Mouse (Mus musculus) midbrain, embryonic 13.5 days (tissue): ENCODE measurements at regions not wholly inside any gene's neighbourhood (a gene's known extent, or its start where the extent isn't known, plus 50 kb on each side); places are given as distances from the start of the nearest gene placed in this dataset.

Experiments used
- ATAC-seq: fragments of 200-750 bp; cut with Nextera tagmentation; 2 replicates; pipeline ENCODE4 v1.8.0; 2017; ENCODE audit warnings: mild to moderate bottlenecking, moderate TSS enrichment, moderate library complexity
- H3K27ac ChIP-seq: fragments of 300-500 bp; sonication (generic); 2 replicates; pipeline ENCODE4 v1.5.1; 2015; ENCODE audit warnings: inconsistent platforms, mild to moderate bottlenecking, moderate library complexity
- H3K27me3 ChIP-seq: fragments of 300-500 bp; sonication (generic); 2 replicates; pipeline ENCODE4 v1.6.1; 2015; ENCODE audit warnings: mild to moderate bottlenecking, inconsistent platforms
- H3K36me3 ChIP-seq: fragments of 300-500 bp; sonication (generic); 2 replicates; pipeline ENCODE4 v1.6.1; 2015; ENCODE audit warnings: mild to moderate bottlenecking, inconsistent platforms
- H3K4me1 ChIP-seq: fragments of 300-500 bp; sonication (generic); replicated peaks from 2 replicates; pipeline ENCODE4 v1.6.1; 2015; ENCODE audit warnings: inconsistent platforms
- H3K4me2 ChIP-seq: fragments of 300-500 bp; sonication (generic); replicated peaks from 2 replicates; pipeline ENCODE4 v1.6.1; 2015; ENCODE audit warnings: moderate library complexity, mild to moderate bottlenecking, inconsistent platforms
- H3K4me3 ChIP-seq: fragments of 300-500 bp; sonication (generic); replicated peaks from 2 replicates; pipeline ENCODE4 v1.5.1; 2015; ENCODE audit warnings: mild to moderate bottlenecking, inconsistent platforms
- H3K9ac ChIP-seq: fragments of 300-500 bp; sonication (generic); replicated peaks from 2 replicates; pipeline ENCODE4 v1.6.1; 2015; ENCODE audit warnings: mild to moderate bottlenecking, inconsistent platforms
- H3K9me3 ChIP-seq: fragments of 300-500 bp; sonication (generic); 2 replicates; pipeline ENCODE4 v1.6.1; 2016; ENCODE audit warnings: mild to moderate bottlenecking, inconsistent platforms
- WGBS: fragments of 180-500 bp; shearing (Covaris S2); methylation state at CpG from one replicate; pipeline ENCODE4 v1.1.7; 2015; 5-methylcytosine and 5-hydroxymethylcytosine counted together

- 74% methylated on average over 6 of the region's 6 CpGs for WGBS
- no peak overlapping the region for H3K9ac ChIP-seq
These were observed 211.3 kb downstream of the Ccdc91 start for GRCm38 (mm10) chr6:147686927-147687326.

GRCm38 (mm10) chr6:147698255-147698654, 222.6 kb downstream of the Ccdc91 start:
- Histone ChIP-seq H3K4me3 (no peak overlapping the region), H3K4me2 (no peak overlapping the region), H3K36me3 (no peaks in the 10 kb centered on the region), H3K4me1 (no peaks in the 10 kb centered on the region), H3K9ac (no peak overlapping the region), H3K27ac (no peak overlapping the region), H3K27me3 (no peaks in the 10 kb centered on the region), H3K9me3 (no peaks in the 10 kb centered on the region)
- no peak for ATAC-seq
- 95% methylated on average over 1 of the region's 1 CpGs for WGBS

More at GRCm38 (mm10) chr6:147686927-147687326, 211.3 kb downstream of the Ccdc91 start:
- no peaks in the 10 kb centered on the region for H3K4me1 ChIP-seq
- no peaks in the 10 kb centered on the region for H3K27me3 ChIP-seq
- no peak overlapping the region for H3K27ac ChIP-seq
- ATAC-seq = no peak
- H3K36me3 ChIP-seq = no peaks in the 10 kb centered on the region
- H3K4me2 ChIP-seq = no peak overlapping the region
- H3K9me3 ChIP-seq = no peaks in the 10 kb centered on the region
- no peak overlapping the region for H3K4me3 ChIP-seq

- H3K27ac ChIP-seq = no peak overlapping the region
- no peaks in the 10 kb centered on the region for H3K9me3 ChIP-seq
- H3K9ac ChIP-seq = no peak overlapping the region
- ATAC-seq = no peak
- H3K36me3 ChIP-seq = no peaks in the 10 kb centered on the region
- WGBS = 86% methylated on average over 3 of the region's 3 CpGs
- no peaks in the 10 kb centered on the region for H3K4me1 ChIP-seq
- no peak overlapping the region for H3K4me3 ChIP-seq
- no peak overlapping the region for H3K4me2 ChIP-seq
- H3K27me3 ChIP-seq = no peaks in the 10 kb centered on the region
These were observed 223.8 kb downstream of the Ccdc91 start for GRCm38 (mm10) chr6:147699449-147699848.

- no peak overlapping the region for H3K4me3 ChIP-seq
- H3K27me3 ChIP-seq = no peaks in the 10 kb centered on the region
- 83% methylated on average over 2 of the region's 2 CpGs for WGBS
- no peak overlapping the region for H3K4me2 ChIP-seq
- ATAC-seq = no peak
- H3K9ac ChIP-seq = no peak overlapping the region
- H3K4me1 ChIP-seq = no peaks in the 10 kb centered on the region
- no peaks in the 10 kb centered on the region for H3K9me3 ChIP-seq
- H3K36me3 ChIP-seq = no peaks in the 10 kb centered on the region
- H3K27ac ChIP-seq = no peak overlapping the region
These were observed 225.0 kb downstream of the Ccdc91 start for GRCm38 (mm10) chr6:147700629-147701028.

- Histone ChIP-seq H3K4me2 (no peak overlapping the region), H3K27ac (no peak overlapping the region), H3K4me1 (no peaks in the 10 kb centered on the region), H3K27me3 (no peaks in the 10 kb centered on the region), H3K36me3 (no peaks in the 10 kb centered on the region), H3K9me3 (no peaks in the 10 kb centered on the region), H3K4me3 (no peak overlapping the region), H3K9ac (no peak overlapping the region)
- WGBS = 87% methylated on average over 5 of the region's 5 CpGs
- ATAC-seq = no peak
These were observed 226.3 kb downstream of the Ccdc91 start for GRCm38 (mm10) chr6:147701956-147702355.

GRCm38 (mm10) chr6:147704297-147704696, 228.7 kb downstream of the Ccdc91 start:
- H3K36me3 ChIP-seq = no peaks in the 10 kb centered on the region
- ATAC-seq = no peak
- no peaks in the 10 kb centered on the region for H3K4me1 ChIP-seq
- no peaks in the 10 kb centered on the region for H3K27me3 ChIP-seq
- no peak overlapping the region for H3K9ac ChIP-seq
- H3K4me2 ChIP-seq = no peak overlapping the region
- no peak overlapping the region for H3K4me3 ChIP-seq
- no peaks in the 10 kb centered on the region for H3K9me3 ChIP-seq
- no peak overlapping the region for H3K27ac ChIP-seq
- 92% methylated on average over 5 of the region's 5 CpGs for WGBS

- H3K4me1 ChIP-seq = no peaks in the 10 kb centered on the region
- H3K27ac ChIP-seq = no peak overlapping the region
- no peaks in the 10 kb centered on the region for H3K27me3 ChIP-seq
- no peaks in the 10 kb centered on the region for H3K9me3 ChIP-seq
- ATAC-seq = no peak
- 84% methylated on average over 3 of the region's 3 CpGs for WGBS
- no peak overlapping the region for H3K4me3 ChIP-seq
- H3K9ac ChIP-seq = no peak overlapping the region
- H3K36me3 ChIP-seq = no peaks in the 10 kb centered on the region
- H3K4me2 ChIP-seq = no peak overlapping the region
These were observed 230.3 kb downstream of the Ccdc91 start for GRCm38 (mm10) chr6:147705936-147706335.

GRCm38 (mm10) chr6:147706741-147707140, 231.1 kb downstream of the Ccdc91 start:
- Histone ChIP-seq H3K9ac (no peak overlapping the region), H3K36me3 (no peaks in the 10 kb centered on the region), H3K4me3 (no peak overlapping the region), H3K4me1 (no peaks in the 10 kb centered on the region), H3K27ac (no peak overlapping the region), H3K9me3 (no peaks in the 10 kb centered on the region), H3K4me2 (no peak overlapping the region), H3K27me3 (no peaks in the 10 kb centered on the region)
- WGBS = 86% methylated on average over 2 of the region's 2 CpGs
- ATAC-seq = no peak

- no peak overlapping the region for H3K9ac ChIP-seq
- no peaks in the 10 kb centered on the region for H3K27me3 ChIP-seq
- no peaks in the 10 kb centered on the region for H3K36me3 ChIP-seq
- peaks cover 11% of the 10 kb centered on the region for H3K4me1 ChIP-seq
- no peak for ATAC-seq
- H3K4me3 ChIP-seq = no peak overlapping the region
- 0 out of 2 replicates have a peak overlapping the region, but pooled peaks have one; percentile 1 for H3K4me2 ChIP-seq
- 41% methylated on average over 8 of the region's 8 CpGs for WGBS
- no peaks in the 10 kb centered on the region for H3K9me3 ChIP-seq
- H3K27ac ChIP-seq = no peak overlapping the region
These were observed 242.6 kb downstream of the Ccdc91 start for GRCm38 (mm10) chr6:147718052-147718712.

GRCm38 (mm10) chr6:147718713-147719490, 243.3 kb downstream of the Ccdc91 start:
- 84% methylated on average over 10 of the region's 10 CpGs for WGBS
- Histone ChIP-seq H3K27me3 (no peaks in the 10 kb centered on the region), H3K27ac (no peak overlapping the region), H3K4me1 (peaks cover 11% of the 10 kb centered on the region), H3K4me3 (no peak overlapping the region), H3K9ac (no peak overlapping the region), H3K9me3 (no peaks in the 10 kb centered on the region), H3K4me2 (no peak overlapping the region), H3K36me3 (no peaks in the 10 kb centered on the region)
- ATAC-seq = no peak

GRCm38 (mm10) chr6:147719539-147719938, 243.9 kb downstream of the Ccdc91 start:
- H3K4me3 ChIP-seq = no peak overlapping the region
- peaks cover 11% of the 10 kb centered on the region for H3K4me1 ChIP-seq
- no peaks in the 10 kb centered on the region for H3K36me3 ChIP-seq
- H3K9ac ChIP-seq = no peak overlapping the region
- no peaks in the 10 kb centered on the region for H3K27me3 ChIP-seq
- H3K27ac ChIP-seq = no peak overlapping the region
- ATAC-seq = no peak
- no peak overlapping the region for H3K4me2 ChIP-seq
- no peaks in the 10 kb centered on the region for H3K9me3 ChIP-seq
- 81% methylated on average over 8 of the region's 8 CpGs for WGBS

- ATAC-seq = no peak
- H3K4me3 ChIP-seq = no peak overlapping the region
- no peaks in the 10 kb centered on the region for H3K27me3 ChIP-seq
- 97% methylated on average over 5 of the region's 5 CpGs for WGBS
- H3K4me1 ChIP-seq = peaks cover 6% of the 10 kb centered on the region
- no peaks in the 10 kb centered on the region for H3K36me3 ChIP-seq
- H3K9ac ChIP-seq = no peak overlapping the region
- no peak overlapping the region for H3K27ac ChIP-seq
- H3K4me2 ChIP-seq = no peak overlapping the region
- no peaks in the 10 kb centered on the region for H3K9me3 ChIP-seq
These were observed 247.7 kb downstream of the Ccdc91 start for GRCm38 (mm10) chr6:147723336-147723735.
